Mouse (Mus musculus) MEL-GATA-1-ER (cell line): ENCODE data around the gene Mgll.
A peak's percentile ranks its signal among the peaks of the same experiment; 100 is the strongest.

Experiments used
- DNase-seq: peaks from one replicate; pipeline ENCODE4 v3.0.0-alpha.2; 2012; ENCODE audit warnings: low read depth; ENCODE audit errors: extremely low read depth

The Mgll gene

GRCm38 (mm10) chr6:88827395-88828205 lies 103.4 kb downstream of the Mgll start:
- DNase-seq, result no peak

- no peak for DNase-seq
These were observed 104.2 kb downstream of the Mgll start for GRCm38 (mm10) chr6:88828206-88829009.

- DNase-seq, result no peak
These were observed 105.4 kb downstream of the Mgll start for GRCm38 (mm10) chr6:88829579-88829978.

- DNase-seq, result no peak
These were observed 106.0 kb downstream of the Mgll start for GRCm38 (mm10) chr6:88830112-88830702.

- no peak for DNase-seq
These were observed 107.2 kb downstream of the Mgll start for GRCm38 (mm10) chr6:88831456-88831855.

GRCm38 (mm10) chr6:88832663-88833062 lies 108.5 kb downstream of the Mgll start:
- no peak for DNase-seq

- no peak for DNase-seq
These were observed 109.3 kb downstream of the Mgll start for GRCm38 (mm10) chr6:88833340-88834140.

GRCm38 (mm10) chr6:88835047-88835446 lies 110.8 kb downstream of the Mgll start:
- no peak for DNase-seq

- DNase-seq, result no peak
These were observed 112.1 kb downstream of the Mgll start for GRCm38 (mm10) chr6:88836178-88836819.

- no peak for DNase-seq
These were observed 113.8 kb downstream of the Mgll start for GRCm38 (mm10) chr6:88837999-88838398.

- DNase-seq, result no peak
These were observed 114.4 kb downstream of the Mgll start for GRCm38 (mm10) chr6:88838613-88839012.

GRCm38 (mm10) chr6:88839135-88839970 lies 115.1 kb downstream of the Mgll start:
- no peak for DNase-seq

GRCm38 (mm10) chr6:88840211-88840610 lies 116.0 kb downstream of the Mgll start:
- no peak for DNase-seq

GRCm38 (mm10) chr6:88840791-88841513 lies 116.7 kb downstream of the Mgll start:
- DNase-seq, result no peak

- DNase-seq, result no peak
These were observed 117.2 kb downstream of the Mgll start for GRCm38 (mm10) chr6:88841514-88841780.

GRCm38 (mm10) chr6:88841781-88842689 lies 117.8 kb downstream of the Mgll start, which contains the start of gene Abtb1:
TSS of gene Abtb1 (minus strand) at chr6:88841984.
- DNase-seq, result peak; percentile 96

- DNase-seq, result no peak
These were observed 118.5 kb downstream of the Mgll start for GRCm38 (mm10) chr6:88842731-88843151.

- no peak for DNase-seq
These were observed 119.0 kb downstream of the Mgll start for GRCm38 (mm10) chr6:88843241-88843640.
